Mouse (Mus musculus): ENCODE measurements around the gene Lad1.

- no peak for TF ChIP-seq CTCF (IDR thresholded peaks at IDR 0.05; ENCODE audit: insufficient read depth, low read depth, low read length)
- TF ChIP-seq POLR2A (IDR thresholded peaks at IDR 0.05; ENCODE audit: insufficient read depth, low read depth, low read length), result no peak
Observed at GRCm38 (mm10) chr1:135793370-135794215, 24.8 kb upstream of the Lad1 start.

All from olfactory bulb, adult 2 months (tissue).